Mouse (Mus musculus) thymus, adult 2 months (tissue): ENCODE data around the gene AI837181.

Experiments used
- CTCF ChIP-seq: fragments of 200-500 bp; IDR thresholded peaks from 2 replicates; pipeline ENCODE4 v1.5.1; 2012; ENCODE audit warnings: mild to moderate bottlenecking, control low read depth, low read length, moderate library complexity, borderline replicate concordance; ENCODE audit not compliant: control insufficient read depth, poor library complexity, insufficient read depth; ENCODE audit errors: extremely low read depth
- POLR2A ChIP-seq: fragments of 200-500 bp; IDR thresholded peaks from 2 replicates; pipeline ENCODE4 v1.6.1; 2012; ENCODE audit warnings: mild to moderate bottlenecking, low read length, control low read depth, moderate library complexity; ENCODE audit not compliant: control insufficient read depth, poor library complexity, insufficient read depth; ENCODE audit errors: extremely low read depth

- no peak for TF ChIP-seq CTCF
- no peak for TF ChIP-seq POLR2A
Measured at GRCm38 (mm10) chr19:5444954-5445353, 20.0 kb downstream of the AI837181 start.
